Mouse (Mus musculus): ENCODE data around the gene Flnb. TPM values are rescaled to one million over a fixed set of nuclear protein-coding genes. Genes with fewer than 3 reads are reported as not detected.

Gene Flnb
- polyA plus RNA-seq, 1 experiment from 2014 or later, result 5.4 TPM

- ATAC-seq, result peak; percentile 94
Observed at GRCm38 (mm10) chr14:7791532-7792159, 26.1 kb upstream of the Flnb start, which contains the start of gene Gm26661. Gm26661 (plus strand) TSS chr14:7791587.

GRCm38 (mm10) chr14:7795961-7796360 is 21.8 kb upstream of the Flnb start:
- H3K27me3 ChIP-seq (replicated peaks; ENCODE audit: insufficient read depth, low read length), result no peaks in the 10 kb centered on the region

More at GRCm38 (mm10) chr14:7791532-7792159, 26.1 kb upstream of the Flnb start, which contains the start of gene Gm26661:
- Histone ChIP-seq H3K36me3 (ENCODE audit: insufficient read depth, low read length) (no peaks in the 10 kb centered on the region), H3K9ac (replicated peaks; ENCODE audit: low read depth) (no peak within 1 kb of the TSS), H3K9me3 (ENCODE audit: low read length) (no peaks in the 10 kb centered on the region), H3K4me2 (replicated peaks; ENCODE audit: low read depth, low read length) (peak within 1 kb of the TSS; percentile 48), H3K4me3 (ENCODE audit: low read depth, low read length) (peak within 1 kb of the TSS; percentile 27), H3K27ac (ENCODE audit: low read length) (no peak within 1 kb of the TSS), H3K27me3 (replicated peaks; ENCODE audit: insufficient read depth, low read length) (no peaks in the 10 kb centered on the region), H3K4me1 (ENCODE audit: insufficient read depth, low read depth, low read length) (no peaks in the 10 kb centered on the region)
- TF ChIP-seq EP300 (IDR thresholded peaks at IDR 0.05) (no peak), CTCF (IDR thresholded peaks at IDR 0.05) (peak; percentile 54)
- DNase-seq (ENCODE audit: low spot score), result peak; percentile 89
- WGBS, result 5% methylated on average over 26 of the region's 30 CpGs

DNA sequence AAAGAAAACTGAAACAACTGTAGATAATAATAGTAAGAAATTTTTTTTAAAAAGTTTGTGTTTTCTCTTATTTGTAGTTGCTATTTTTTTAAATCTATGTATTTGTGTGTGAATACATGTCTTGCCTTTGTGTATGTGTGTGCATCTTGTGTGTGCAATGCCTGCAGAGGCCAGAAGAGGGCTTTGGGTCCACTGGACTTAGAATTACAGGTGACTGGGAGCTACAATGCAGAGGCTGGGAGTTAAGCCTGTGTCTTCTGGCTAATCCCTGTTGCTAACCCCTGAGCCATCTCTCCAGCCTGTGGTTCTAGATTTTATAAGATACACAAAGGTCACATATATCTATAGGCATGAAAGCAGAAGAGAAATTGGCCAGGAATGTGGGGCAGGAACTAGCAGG is 17.1 kb upstream of the Flnb start:
- no peak overlapping the region for H3K9ac ChIP-seq (replicated peaks; ENCODE audit: low read depth)
- H3K4me1 ChIP-seq (ENCODE audit: insufficient read depth, low read depth, low read length), result no peaks in the 10 kb centered on the region
- no peak for ATAC-seq
- H3K36me3 ChIP-seq (ENCODE audit: insufficient read depth, low read length), result no peaks in the 10 kb centered on the region
- H3K4me3 ChIP-seq (ENCODE audit: low read depth, low read length), result no peak overlapping the region
- H3K27ac ChIP-seq (ENCODE audit: low read length), result no peak overlapping the region
- no peaks in the 10 kb centered on the region for H3K9me3 ChIP-seq (ENCODE audit: low read length)
- no peak overlapping the region for H3K4me2 ChIP-seq (replicated peaks; ENCODE audit: low read depth, low read length)
- TF ChIP-seq CTCF (IDR thresholded peaks at IDR 0.05) (no peak), EP300 (IDR thresholded peaks at IDR 0.05) (no peak)
- no peaks in the 10 kb centered on the region for H3K27me3 ChIP-seq (replicated peaks; ENCODE audit: insufficient read depth, low read length)
- DNase-seq (ENCODE audit: low spot score), result no peak

More at GRCm38 (mm10) chr14:7795961-7796360, 21.8 kb upstream of the Flnb start:
- Histone ChIP-seq H3K27ac (ENCODE audit: low read length) (no peak overlapping the region), H3K36me3 (ENCODE audit: insufficient read depth, low read length) (no peaks in the 10 kb centered on the region), H3K4me2 (replicated peaks; ENCODE audit: low read depth, low read length) (no peak overlapping the region), H3K4me3 (ENCODE audit: low read depth, low read length) (no peak overlapping the region), H3K9me3 (ENCODE audit: low read length) (no peaks in the 10 kb centered on the region), H3K4me1 (ENCODE audit: insufficient read depth, low read depth, low read length) (no peaks in the 10 kb centered on the region), H3K9ac (replicated peaks; ENCODE audit: low read depth) (no peak overlapping the region)
- WGBS, result 86% methylated on average over 4 of the region's 4 CpGs
- DNase-seq (ENCODE audit: low spot score), result no peak
- TF ChIP-seq EP300 (IDR thresholded peaks at IDR 0.05), result no peak
- TF ChIP-seq CTCF (IDR thresholded peaks at IDR 0.05), result no peak
- ATAC-seq, result no peak

DNA sequence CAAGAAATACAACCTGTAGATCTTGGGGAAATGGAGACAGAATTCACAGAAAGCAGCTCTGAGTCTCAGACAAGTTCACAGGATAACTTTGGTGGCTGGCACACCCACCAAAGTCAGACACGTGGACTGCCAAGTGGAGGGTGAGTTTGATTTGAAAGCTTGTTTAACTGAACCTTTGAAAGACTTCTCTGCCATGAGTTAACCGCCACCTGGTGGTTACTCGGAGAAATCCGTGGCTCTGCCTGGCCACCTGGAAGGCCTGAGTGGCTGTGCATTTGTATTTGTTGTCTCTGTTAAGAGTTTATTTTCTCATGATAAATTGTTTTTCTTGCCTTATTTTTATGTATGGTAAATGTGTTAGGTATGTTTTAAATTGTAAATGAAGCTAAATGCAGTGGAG is 15.9 kb upstream of the Flnb start:
- H3K27me3 ChIP-seq (replicated peaks; ENCODE audit: insufficient read depth, low read length), result no peaks in the 10 kb centered on the region
- H3K4me3 ChIP-seq (ENCODE audit: low read depth, low read length), result no peak overlapping the region
- no peak overlapping the region for H3K27ac ChIP-seq (ENCODE audit: low read length)
- H3K9ac ChIP-seq (replicated peaks; ENCODE audit: low read depth), result no peak overlapping the region
- H3K4me1 ChIP-seq (ENCODE audit: insufficient read depth, low read depth, low read length), result no peaks in the 10 kb centered on the region
- H3K9me3 ChIP-seq (ENCODE audit: low read length), result no peaks in the 10 kb centered on the region
- peak; percentile 28; the same call in 1 of the 2 replicates for ATAC-seq
- peak; percentile 69 for TF ChIP-seq CTCF (IDR thresholded peaks at IDR 0.05)
- no peak for TF ChIP-seq EP300 (IDR thresholded peaks at IDR 0.05)
- no peak overlapping the region for H3K4me2 ChIP-seq (replicated peaks; ENCODE audit: low read depth, low read length)
- no peaks in the 10 kb centered on the region for H3K36me3 ChIP-seq (ENCODE audit: insufficient read depth, low read length)
- 3% methylated on average over 4 of the region's 4 CpGs for WGBS
- DNase-seq (ENCODE audit: low spot score), result peak; percentile 55

GRCm38 (mm10) chr14:7803874-7804557 is 13.7 kb upstream of the Flnb start:
- Histone ChIP-seq H3K4me2 (replicated peaks; ENCODE audit: low read depth, low read length) (no peak overlapping the region), H3K9ac (replicated peaks; ENCODE audit: low read depth) (no peak overlapping the region), H3K27me3 (replicated peaks; ENCODE audit: insufficient read depth, low read length) (no peaks in the 10 kb centered on the region), H3K4me1 (ENCODE audit: insufficient read depth, low read depth, low read length) (no peaks in the 10 kb centered on the region), H3K27ac (ENCODE audit: low read length) (no peak overlapping the region), H3K4me3 (ENCODE audit: low read depth, low read length) (no peak overlapping the region), H3K36me3 (ENCODE audit: insufficient read depth, low read length) (no peaks in the 10 kb centered on the region), H3K9me3 (ENCODE audit: low read length) (no peaks in the 10 kb centered on the region)
- no peak for TF ChIP-seq CTCF (IDR thresholded peaks at IDR 0.05)
- ATAC-seq (no peak), DNase-seq (ENCODE audit: low spot score) (no peak)
- 46% methylated on average over 4 of the region's 4 CpGs for WGBS

DNA sequence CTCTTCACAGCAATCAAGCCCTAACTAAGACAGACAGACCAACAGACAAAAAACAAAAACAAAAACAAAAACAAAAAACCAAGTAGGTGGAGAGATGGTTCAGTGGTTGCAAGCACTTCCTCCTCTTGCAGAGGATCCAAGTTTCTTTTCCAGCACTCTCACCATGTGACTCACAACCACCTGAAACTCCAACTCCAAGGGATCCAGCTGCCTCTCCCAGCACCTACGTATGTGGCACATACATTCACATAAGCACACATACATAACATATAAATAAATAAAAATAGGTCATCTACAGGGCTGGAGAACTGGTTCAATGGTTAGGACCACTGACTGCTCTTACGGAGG is 13.2 kb upstream of the Flnb start:
- Histone ChIP-seq H3K4me3 (ENCODE audit: low read depth, low read length) (no peak overlapping the region), H3K9ac (replicated peaks; ENCODE audit: low read depth) (no peak overlapping the region), H3K36me3 (ENCODE audit: insufficient read depth, low read length) (no peaks in the 10 kb centered on the region), H3K27me3 (replicated peaks; ENCODE audit: insufficient read depth, low read length) (no peaks in the 10 kb centered on the region), H3K9me3 (ENCODE audit: low read length) (no peaks in the 10 kb centered on the region), H3K4me1 (ENCODE audit: insufficient read depth, low read depth, low read length) (no peaks in the 10 kb centered on the region), H3K4me2 (replicated peaks; ENCODE audit: low read depth, low read length) (no peak overlapping the region), H3K27ac (ENCODE audit: low read length) (no peak overlapping the region)
- TF ChIP-seq EP300 (IDR thresholded peaks at IDR 0.05) (no peak), CTCF (IDR thresholded peaks at IDR 0.05) (no peak)
- ATAC-seq, result no peak
- no peak for DNase-seq (ENCODE audit: low spot score)
- WGBS, result 78% methylated on average over 2 of the region's 2 CpGs

Data from lung, postnatal 0 days (tissue).